Mouse (Mus musculus): ENCODE data around the gene Ireb2.

- TF ChIP-seq EP300 (IDR thresholded peaks at IDR 0.05; ENCODE audit: low read depth in 1 of 2, low read length in 2 of 2): no peak
- TF ChIP-seq KAT2A (conservative IDR thresholded peaks at IDR 0.05; ENCODE audit: low read depth, low read length): no peak
- TF ChIP-seq MAFK (IDR thresholded peaks at IDR 0.05; ENCODE audit: borderline replicate concordance, low read depth, low read length): no peak
- no peak for TF ChIP-seq CTCF (IDR thresholded peaks at IDR 0.05 in 2 of 3, conservative IDR thresholded peaks at IDR 0.05 in 1 of 3; ENCODE audit: control insufficient read depth in 1 of 3, insufficient read depth in 1 of 3, low read depth in 2 of 3, low read length in 3 of 3, poor library complexity in 1 of 3, severe bottlenecking in 1 of 3)
- no peak for TF ChIP-seq CHD2 (IDR thresholded peaks at IDR 0.05; ENCODE audit: low read length)
- no peak for TF ChIP-seq HCFC1 (IDR thresholded peaks at IDR 0.05; ENCODE audit: low read depth, low read length)
- TF ChIP-seq MEF2A (IDR thresholded peaks at IDR 0.05; ENCODE audit: extremely low read depth, insufficient replicate concordance, low read depth, low read length, poor library complexity, severe bottlenecking): no peak
- TF ChIP-seq ZNF384 (IDR thresholded peaks at IDR 0.05; ENCODE audit: low read depth, low read length): no peak
- no peak for TF ChIP-seq GABPA (IDR thresholded peaks at IDR 0.05; ENCODE audit: low read depth, low read length)
- TF ChIP-seq POLR2A (IDR thresholded peaks at IDR 0.05; ENCODE audit: control insufficient read depth in 1 of 2, insufficient read depth in 1 of 2, low read depth in 1 of 2, low read length in 2 of 2, poor library complexity in 1 of 2): no peak
- TF ChIP-seq GATA1 (IDR thresholded peaks at IDR 0.05; ENCODE audit: low read depth, low read length): no peak
These were observed 6.1 kb upstream of the Ireb2 start for GRCm38 (mm10) chr9:54857474-54857873.

Data from MEL (cell line).